Mouse (Mus musculus): Measurements from ENCODE around the gene Olfr763. TPM values are rescaled to one million over a fixed set of nuclear protein-coding genes. Genes with fewer than 3 reads are reported as not detected.
A peak's percentile ranks its signal among the peaks of the same experiment; 100 is the strongest.
"Not testable (repeated sequence)": the region's sequence is repeated elsewhere in the genome, so short reads cannot be mapped to it uniquely, and the experiment has no call there.

Gene Olfr763
- polyA plus RNA-seq, 1 experiment = 0.05 TPM

DNA sequence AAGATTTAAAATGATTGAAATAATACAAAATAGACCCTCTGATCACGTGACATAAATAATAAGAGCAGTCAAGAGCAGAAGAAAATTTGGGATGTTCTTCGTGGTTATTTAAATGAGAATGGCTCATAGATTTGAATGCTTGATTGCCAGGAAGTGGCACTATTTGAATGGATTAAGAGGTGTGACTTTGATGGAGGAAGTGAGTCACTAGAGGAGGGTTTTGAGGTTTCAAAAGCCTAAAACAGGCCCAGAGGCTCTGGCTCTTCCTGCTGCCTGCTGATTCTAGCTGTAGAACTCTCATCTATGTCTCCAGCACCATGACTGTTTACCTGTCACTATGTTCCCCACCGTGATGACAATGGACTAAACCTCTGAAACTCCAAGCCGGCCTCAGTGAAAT is 37.8 kb upstream of the Olfr763 start:
- no peak for TF ChIP-seq E2F4 (IDR thresholded peaks at IDR 0.05; ENCODE audit: insufficient read depth)
- TF ChIP-seq MYOD1 (IDR thresholded peaks at IDR 0.05; ENCODE audit: control insufficient read depth in 1 of 3, insufficient read length in 2 of 3, low read depth in 2 of 3) = no peak
- TF ChIP-seq REST (IDR thresholded peaks at IDR 0.05; ENCODE audit: insufficient read depth, insufficient read length) = no peak
- TF ChIP-seq TCF12 (IDR thresholded peaks at IDR 0.05; ENCODE audit: insufficient read depth, poor library complexity, severe bottlenecking) = no peak
- TF ChIP-seq MYOG (IDR thresholded peaks at IDR 0.05; ENCODE audit: control insufficient read depth in 1 of 3, insufficient read depth in 1 of 3, insufficient read length in 2 of 3, low read depth in 2 of 3) = no peak
- Histone ChIP-seq H3K4me3 (no peak overlapping the region), H3K79me2 (ENCODE audit: control insufficient read depth, insufficient read depth) (no peaks in the 10 kb centered on the region)

DNA sequence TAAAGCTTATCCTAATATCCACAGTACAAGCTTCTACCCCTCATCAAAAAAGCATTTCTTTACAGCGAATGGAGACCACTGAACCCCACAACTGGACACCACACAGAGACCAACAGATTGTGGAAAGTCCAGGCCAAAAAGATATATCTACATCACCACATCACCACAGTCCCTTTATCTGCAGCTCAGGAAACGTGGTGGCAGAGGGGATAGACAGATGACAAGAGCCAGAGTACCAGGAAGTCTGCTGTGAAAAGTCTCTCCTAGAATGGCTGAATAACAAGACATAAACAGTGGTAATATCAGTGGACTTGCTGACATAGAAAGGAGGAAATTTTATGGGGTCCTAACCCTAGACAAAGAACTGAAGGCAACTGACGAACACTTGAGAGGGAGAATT is 34.2 kb upstream of the Olfr763 start:
- Histone ChIP-seq H3K27me3 (ENCODE audit: control insufficient read depth, insufficient read depth, insufficient read length) (no peaks in the 10 kb centered on the region), H3K36me3 (ENCODE audit: control insufficient read depth, insufficient read depth) (no peaks in the 10 kb centered on the region), H3ac (ENCODE audit: control insufficient read depth, insufficient read length) (no peak overlapping the region), H3K4me3 (no peak overlapping the region), H3K79me2 (ENCODE audit: control insufficient read depth, insufficient read depth) (no peaks in the 10 kb centered on the region), H3K4me2 (ENCODE audit: low read depth) (no peak overlapping the region)
- TF ChIP-seq E2F4 (IDR thresholded peaks at IDR 0.05; ENCODE audit: insufficient read depth) (no peak), MYOD1 (IDR thresholded peaks at IDR 0.05; ENCODE audit: control insufficient read depth in 1 of 3, insufficient read length in 2 of 3, low read depth in 2 of 3) (no peak), SRF (IDR thresholded peaks at IDR 0.05; ENCODE audit: control insufficient read depth, insufficient read length, low read depth) (no peak), CEBPB (IDR thresholded peaks at IDR 0.05; ENCODE audit: insufficient read depth, poor library complexity, severe bottlenecking) (no peak), REST (IDR thresholded peaks at IDR 0.05; ENCODE audit: insufficient read depth, insufficient read length) (no peak)

More for the DNA sequence above, 37.8 kb upstream of the Olfr763 start:
- H3K27me3 ChIP-seq (ENCODE audit: control insufficient read depth, insufficient read depth, insufficient read length) = no peaks in the 10 kb centered on the region
- no peak overlapping the region for H3ac ChIP-seq (ENCODE audit: control insufficient read depth, insufficient read length)
- H3K36me3 ChIP-seq (ENCODE audit: control insufficient read depth, insufficient read depth) = no peaks in the 10 kb centered on the region
- no peak overlapping the region for H3K4me2 ChIP-seq (ENCODE audit: low read depth)

DNA sequence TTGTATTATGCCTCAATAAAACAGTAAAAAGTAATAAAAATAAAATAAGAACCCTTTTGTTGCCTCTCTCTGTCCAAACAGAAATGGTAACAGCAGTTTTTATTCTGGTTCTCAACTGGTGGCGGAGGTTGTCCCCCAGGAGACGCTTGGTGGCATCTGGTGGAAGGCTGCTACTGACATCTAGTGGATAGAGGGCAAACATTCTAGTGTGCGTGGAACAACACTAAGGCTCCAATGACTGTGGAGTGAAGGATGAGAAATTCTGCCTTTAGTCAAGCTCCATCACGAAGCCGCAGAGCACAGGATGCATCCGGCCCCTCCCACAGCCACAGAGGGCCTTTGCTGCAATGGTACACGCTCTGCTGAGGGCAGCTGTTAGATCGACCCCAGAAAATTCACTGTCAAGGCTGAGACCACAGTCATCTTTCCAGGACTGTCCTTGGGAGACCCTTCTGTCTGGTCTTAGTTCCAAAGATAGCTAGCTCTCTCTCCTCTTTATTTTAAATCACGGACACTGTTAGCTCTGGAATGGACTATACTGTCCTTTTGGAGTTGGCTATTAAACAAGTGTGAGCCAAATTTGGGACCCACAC is 33.0 kb upstream of the Olfr763 start:
- Histone ChIP-seq H3K4me2 (ENCODE audit: low read depth) (peak overlapping the region; percentile 61), H3K79me2 (ENCODE audit: control insufficient read depth, insufficient read depth) (no peaks in the 10 kb centered on the region), H3K36me3 (ENCODE audit: control insufficient read depth, insufficient read depth) (no peaks in the 10 kb centered on the region), H3ac (ENCODE audit: control insufficient read depth, insufficient read length) (no peak overlapping the region), H3K27me3 (ENCODE audit: control insufficient read depth, insufficient read depth, insufficient read length) (no peaks in the 10 kb centered on the region), H3K4me3 (no peak overlapping the region)
- no peak for TF ChIP-seq POLR2A (IDR thresholded peaks at IDR 0.05; ENCODE audit: insufficient read length, low read depth)
- no peak for TF ChIP-seq USF1 (IDR thresholded peaks at IDR 0.05; ENCODE audit: low read depth)
- TF ChIP-seq CEBPB (IDR thresholded peaks at IDR 0.05; ENCODE audit: insufficient read depth, poor library complexity, severe bottlenecking) = no peak
- TF ChIP-seq TCF3 (IDR thresholded peaks at IDR 0.05; ENCODE audit: insufficient read length, low read depth) = no peak
- TF ChIP-seq SRF (IDR thresholded peaks at IDR 0.05; ENCODE audit: control insufficient read depth, insufficient read length, low read depth) = no peak

DNA sequence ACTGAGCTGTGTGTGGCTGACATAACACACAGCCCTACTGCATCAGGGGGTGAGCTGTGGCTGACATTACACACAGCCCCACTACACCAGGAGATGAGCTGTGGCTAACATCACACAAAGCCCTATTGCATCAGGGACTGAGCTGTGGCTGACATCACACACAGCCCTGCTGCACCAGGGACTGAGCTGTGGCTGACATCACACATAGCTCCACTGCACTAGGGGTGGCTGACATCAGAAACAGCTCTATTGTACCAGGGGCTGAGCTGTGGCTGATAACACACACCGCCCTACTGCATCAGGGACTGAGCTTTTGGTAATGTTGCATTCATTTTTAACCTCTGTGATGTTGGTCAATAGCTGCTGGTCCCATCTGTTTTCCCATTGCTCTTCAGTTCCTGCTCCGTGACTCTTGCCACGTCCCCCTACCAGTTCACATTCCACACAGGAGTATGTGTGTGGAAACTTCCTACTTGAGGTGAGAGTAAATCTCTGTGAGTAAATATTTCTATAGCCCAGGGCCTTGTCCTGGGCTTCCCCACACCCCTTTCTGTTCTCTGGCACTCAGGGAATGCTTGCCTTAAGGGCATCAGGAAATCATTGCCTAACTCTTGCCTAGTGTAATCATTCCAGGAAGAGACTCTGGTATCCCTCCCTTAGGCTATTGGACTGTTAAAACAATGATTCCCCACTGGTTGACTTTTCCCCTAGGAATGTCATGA is 29.8 kb upstream of the Olfr763 start:
- no peak for TF ChIP-seq CEBPB (IDR thresholded peaks at IDR 0.05; ENCODE audit: insufficient read depth, poor library complexity, severe bottlenecking)
- no peak for TF ChIP-seq USF1 (IDR thresholded peaks at IDR 0.05; ENCODE audit: low read depth)
- TF ChIP-seq E2F4 (IDR thresholded peaks at IDR 0.05; ENCODE audit: insufficient read depth) = no peak
- TF ChIP-seq SRF (IDR thresholded peaks at IDR 0.05; ENCODE audit: control insufficient read depth, insufficient read length, low read depth) = no peak
- no peak for TF ChIP-seq REST (IDR thresholded peaks at IDR 0.05; ENCODE audit: insufficient read depth, insufficient read length)
- no peak for TF ChIP-seq POLR2AphosphoS2 (IDR thresholded peaks at IDR 0.05; ENCODE audit: insufficient read length, low read depth)
- TF ChIP-seq TCF3 (IDR thresholded peaks at IDR 0.05; ENCODE audit: insufficient read length, low read depth) = no peak
- TF ChIP-seq MYOG (IDR thresholded peaks at IDR 0.05; ENCODE audit: control insufficient read depth in 1 of 3, insufficient read depth in 1 of 3, insufficient read length in 2 of 3, low read depth in 2 of 3) = no peak
- TF ChIP-seq POLR2A (IDR thresholded peaks at IDR 0.05; ENCODE audit: insufficient read length, low read depth) = no peak
- no peak for TF ChIP-seq TCF12 (IDR thresholded peaks at IDR 0.05; ENCODE audit: insufficient read depth, poor library complexity, severe bottlenecking)
- no peak for TF ChIP-seq MYOD1 (IDR thresholded peaks at IDR 0.05; ENCODE audit: control insufficient read depth in 1 of 3, insufficient read length in 2 of 3, low read depth in 2 of 3)
- TF ChIP-seq MAX (IDR thresholded peaks at IDR 0.05; ENCODE audit: low read depth) = no peak
- Histone ChIP-seq H3K4me3 (no peak overlapping the region), H3K27me3 (ENCODE audit: control insufficient read depth, insufficient read depth, insufficient read length) (no peaks in the 10 kb centered on the region), H3K79me2 (ENCODE audit: control insufficient read depth, insufficient read depth) (no peaks in the 10 kb centered on the region), H3ac (ENCODE audit: control insufficient read depth, insufficient read length) (no peak overlapping the region), H3K4me2 (ENCODE audit: low read depth) (no peak overlapping the region), H3K36me3 (ENCODE audit: control insufficient read depth, insufficient read depth) (no peaks in the 10 kb centered on the region)

DNA sequence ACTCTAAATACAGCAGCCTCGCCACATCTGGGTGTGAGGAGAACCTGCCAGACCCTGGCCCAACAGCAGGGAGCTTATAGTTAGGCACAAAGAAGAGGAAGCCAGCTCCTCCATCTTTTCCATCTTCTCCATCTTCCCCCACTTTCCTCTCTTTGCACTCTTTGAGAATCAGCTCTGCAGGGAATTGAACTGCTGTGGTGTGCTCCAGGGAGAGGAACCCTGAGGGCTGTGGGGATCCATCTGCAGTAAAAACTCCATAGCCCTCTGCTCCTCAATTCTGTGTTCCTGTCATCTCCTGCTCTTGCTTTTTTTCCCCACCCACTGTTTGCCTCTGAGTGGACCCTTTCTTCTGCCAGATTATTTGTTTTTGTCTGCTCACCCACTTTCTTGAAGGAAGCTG is 21.5 kb upstream of the Olfr763 start, which contains the start of gene Olfr9:
TSS of gene Olfr9 (plus strand) at position 301 of the 400 bp plus-strand sequence.
- not testable (repeated sequence) for H3ac ChIP-seq (ENCODE audit: control insufficient read depth, insufficient read length); H3K79me2 ChIP-seq (ENCODE audit: control insufficient read depth, insufficient read depth); H3K4me3 ChIP-seq; H3K27me3 ChIP-seq (ENCODE audit: control insufficient read depth, insufficient read depth, insufficient read length); H3K4me2 ChIP-seq (ENCODE audit: low read depth); H3K36me3 ChIP-seq (ENCODE audit: control insufficient read depth, insufficient read depth)

DNA sequence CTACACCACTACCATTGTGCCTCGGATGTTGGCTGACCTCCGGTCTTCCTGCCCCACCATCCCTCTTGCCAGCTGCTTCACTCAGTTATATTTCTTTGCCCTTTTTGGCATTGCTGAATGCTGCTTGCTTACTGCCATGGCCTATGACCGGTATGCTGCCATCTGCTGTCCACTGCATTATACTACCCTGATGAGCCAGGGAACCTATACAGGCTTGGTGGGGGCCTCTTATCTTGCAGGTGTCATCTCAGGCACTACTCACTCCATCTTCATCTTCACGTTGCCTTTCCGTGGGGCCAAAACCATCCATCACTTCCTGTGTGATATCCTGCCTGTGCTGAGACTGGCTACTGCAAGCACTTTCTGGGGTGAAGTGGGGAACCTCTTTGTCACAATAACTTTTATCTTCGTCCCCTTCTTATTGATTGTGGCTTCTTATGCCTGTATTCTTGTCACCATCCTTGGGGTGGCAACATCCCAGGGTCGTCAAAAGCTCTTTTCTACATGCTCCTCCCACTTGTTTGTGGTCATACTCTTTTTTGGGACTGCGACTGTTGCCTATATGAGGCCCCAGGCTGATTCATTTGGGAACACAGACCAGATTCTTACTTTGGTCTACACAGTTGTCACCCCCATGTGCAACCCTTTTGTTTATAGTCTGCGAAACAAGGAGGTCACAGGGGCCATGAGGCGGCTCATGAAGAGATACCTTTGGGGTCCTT is 20.3 kb upstream of the Olfr763 start:
- not testable (repeated sequence) for H3K79me2 ChIP-seq (ENCODE audit: control insufficient read depth, insufficient read depth); H3K36me3 ChIP-seq (ENCODE audit: control insufficient read depth, insufficient read depth); H3ac ChIP-seq (ENCODE audit: control insufficient read depth, insufficient read length); H3K27me3 ChIP-seq (ENCODE audit: control insufficient read depth, insufficient read depth, insufficient read length); H3K4me3 ChIP-seq
- peak overlapping the region; percentile 46 for H3K4me2 ChIP-seq (ENCODE audit: low read depth)
